Mouse (Mus musculus) stomach, embryonic 14.5 days (tissue): ENCODE data around the gene Slc16a2. TPM values are rescaled to one million over a fixed set of nuclear protein-coding genes. Genes with fewer than 3 reads are reported as not detected.

Experiments
- ATAC-seq: fragments of 200-750 bp; cut with Nextera tagmentation; 2 replicates; pipeline ENCODE4 v1.8.0; 2017; ENCODE audit warnings: low read depth, moderate TSS enrichment; ENCODE audit not compliant: insufficient number of reproducible peaks, insufficient read depth, low FRiP score
- H3K27ac ChIP-seq: fragments of 300-500 bp; sonication (generic); 2 replicates; pipeline ENCODE4 v1.5.1; 2014; ENCODE audit warnings: mild to moderate bottlenecking, low read length, moderate library complexity, mixed read lengths
- H3K27me3 ChIP-seq: fragments of 300-500 bp; sonication (generic); 2 replicates; pipeline ENCODE4 v1.6.1; 2014; ENCODE audit warnings: low read length, control low read depth, mixed read lengths; ENCODE audit not compliant: control insufficient read depth, insufficient read depth
- H3K36me3 ChIP-seq: fragments of 300-500 bp; sonication (generic); 2 replicates; pipeline ENCODE4 v1.6.1; 2014; ENCODE audit warnings: mild to moderate bottlenecking, control low read depth, low read length, moderate library complexity, mixed read lengths; ENCODE audit not compliant: control insufficient read depth, insufficient read depth
- H3K4me1 ChIP-seq: fragments of 300-500 bp; sonication (generic); 2 replicates; pipeline ENCODE4 v1.6.1; 2014; ENCODE audit warnings: low read length, control low read depth, mixed read lengths; ENCODE audit not compliant: control insufficient read depth, insufficient read depth
- H3K4me2 ChIP-seq: fragments of 300-500 bp; sonication (generic); replicated peaks from 2 replicates; pipeline ENCODE4 v1.6.1; 2014; ENCODE audit warnings: low read depth, low read length, control low read depth
- H3K4me3 ChIP-seq: fragments of 300-500 bp; sonication (generic); 2 replicates; pipeline ENCODE4 v1.5.1; 2014; ENCODE audit warnings: low read depth, low read length, control low read depth
- H3K9ac ChIP-seq: fragments of 300-500 bp; sonication (generic); replicated peaks from 2 replicates; pipeline ENCODE4 v1.6.1; 2014; ENCODE audit warnings: low read depth, mild to moderate bottlenecking, control low read depth, low read length, moderate library complexity, mixed read lengths
- H3K9me3 ChIP-seq: fragments of 300-500 bp; sonication (generic); 2 replicates; pipeline ENCODE4 v1.6.1; 2016; ENCODE audit warnings: low read depth, low read length, control low read depth; ENCODE audit not compliant: control insufficient read depth
- WGBS: fragments of 180-500 bp; shearing (Covaris S2); extraction: QIAGEN DNeasy Blood & Tissue Kit; methylation state at CpG from one replicate; pipeline ENCODE4 v1.1.7; 2014; 5-methylcytosine and 5-hydroxymethylcytosine counted together
- polyA plus RNA-seq: library from polyadenylated mRNA; unstranded; fragments of >200 nt; fragmentation: Nextera tagmentation; extraction: Ambion mirVana; gene quantifications from 2 replicates; pipeline ENCODE4 v1.2.1, GENCODE M21; 2014

The Slc16a2 gene
- polyA plus RNA-seq, 1 experiment from 2014 or later, result 10.0 TPM

DNA sequence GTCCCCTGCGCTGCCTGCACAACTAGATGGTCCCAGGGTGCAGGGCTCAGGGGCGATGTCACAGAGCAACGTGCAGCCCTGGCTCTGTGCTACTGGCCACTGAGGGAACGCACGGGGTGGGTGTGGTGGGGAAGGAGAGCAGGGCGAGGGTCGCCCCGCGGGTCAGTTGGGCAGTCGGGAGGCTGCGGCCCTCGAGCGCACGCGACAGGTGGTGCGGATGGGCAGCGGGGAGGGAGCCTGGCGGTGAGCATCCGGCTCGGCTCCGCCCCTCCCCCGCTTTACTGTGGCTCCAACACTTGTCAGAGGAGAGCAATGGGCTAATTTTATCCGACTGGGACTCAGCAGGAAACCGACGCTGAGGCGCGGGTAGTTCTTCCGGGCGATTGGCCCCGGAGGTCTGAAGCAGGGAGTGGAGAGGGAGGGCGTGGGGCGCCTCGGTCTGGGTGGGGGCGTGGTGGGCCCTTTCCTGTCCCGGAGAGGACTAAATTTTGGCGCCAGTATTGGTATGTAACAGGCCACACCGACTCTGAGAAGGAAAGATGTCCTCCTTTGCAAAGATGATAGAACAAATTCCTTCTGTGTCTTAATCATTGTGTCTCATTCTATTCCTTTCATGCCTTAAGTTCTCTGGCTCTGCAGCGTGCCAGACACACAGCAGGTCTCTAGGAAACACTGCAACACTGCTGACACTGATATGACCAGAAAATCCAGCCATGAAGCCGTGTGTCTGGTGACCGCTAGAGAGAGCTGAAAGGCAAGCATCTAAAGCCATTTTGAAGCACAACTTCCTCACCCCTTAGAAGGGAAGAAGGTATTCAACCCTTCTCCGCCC is 126.4 kb downstream of the Slc16a2 start:
- peak; percentile 62 for ATAC-seq
- Histone ChIP-seq H3K36me3 (no peaks in the 10 kb centered on the region), H3K4me1 (no peaks in the 10 kb centered on the region), H3K4me2 (peak overlapping the region; percentile 67), H3K4me3 (peak overlapping the region; percentile 35), H3K9me3 (no peaks in the 10 kb centered on the region), H3K27me3 (0 out of 2 replicates have a peak, but pooled peaks cover 2% of the 10 kb centered on the region), H3K27ac (peak overlapping the region; percentile 6; the same call in 1 of the 2 replicates), H3K9ac (no peak overlapping the region)
- 3% methylated on average over 27 of the region's 41 CpGs for WGBS

DNA sequence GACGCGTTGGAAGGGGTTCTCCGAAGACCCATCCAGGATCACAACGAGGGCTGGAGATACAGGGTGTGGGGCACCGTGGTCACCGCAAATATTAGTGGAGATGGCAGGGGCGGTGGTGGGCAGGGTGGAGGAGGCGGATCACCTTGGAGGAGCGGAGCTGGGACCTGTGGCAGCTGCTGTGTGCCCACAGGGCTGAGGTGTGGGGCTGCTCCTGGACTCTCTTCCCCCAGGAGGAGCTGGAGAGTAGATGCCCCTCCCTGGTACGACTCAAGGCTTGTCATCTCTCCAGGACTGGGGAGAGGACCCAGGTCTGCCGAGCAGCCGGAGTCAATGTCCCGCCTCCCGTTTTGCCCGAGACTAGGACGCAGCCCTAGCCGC is 127.0 kb downstream of the Slc16a2 start:
- H3K4me3 ChIP-seq, result peak overlapping the region; percentile 35
- H3K4me1 ChIP-seq, result no peaks in the 10 kb centered on the region
- H3K27ac ChIP-seq, result no peak overlapping the region
- peak overlapping the region; percentile 67 for H3K4me2 ChIP-seq
- H3K36me3 ChIP-seq, result no peaks in the 10 kb centered on the region
- ATAC-seq, result peak; percentile 42; the same call in 1 of the 2 replicates
- H3K9me3 ChIP-seq, result no peaks in the 10 kb centered on the region
- WGBS, result 12% methylated on average over 15 of the region's 17 CpGs
- 0 out of 2 replicates have a peak, but pooled peaks cover 2% of the 10 kb centered on the region for H3K27me3 ChIP-seq
- H3K9ac ChIP-seq, result no peak overlapping the region

DNA sequence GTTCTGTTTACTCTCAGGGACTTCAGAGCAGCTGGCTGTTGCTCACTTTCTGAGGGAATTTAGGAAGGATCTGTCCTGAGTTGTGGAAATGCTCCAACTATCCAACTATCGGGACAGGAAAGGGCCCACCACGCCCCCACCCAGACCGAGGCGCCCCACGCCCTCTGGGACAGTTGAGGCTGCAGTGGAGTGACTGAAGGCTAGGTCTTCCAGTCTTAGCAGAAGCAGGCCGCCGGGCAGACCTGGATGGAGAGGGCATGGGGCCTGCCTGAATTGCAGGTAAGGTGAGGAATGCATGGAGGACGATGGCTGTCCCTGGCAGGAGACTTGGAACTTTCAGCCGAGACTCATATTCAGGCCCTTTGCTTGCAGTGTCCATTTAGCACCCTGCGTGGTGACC is 127.4 kb downstream of the Slc16a2 start:
- 30% methylated on average over 10 of the region's 10 CpGs for WGBS
- H3K27me3 ChIP-seq, result 0 out of 2 replicates have a peak, but pooled peaks cover 2% of the 10 kb centered on the region
- no peaks in the 10 kb centered on the region for H3K36me3 ChIP-seq
- no peaks in the 10 kb centered on the region for H3K4me1 ChIP-seq
- H3K4me2 ChIP-seq, result peak overlapping the region; percentile 67; the same call in 1 of the 2 replicates
- no peak for ATAC-seq
- peak overlapping the region; percentile 35; the same call in 1 of the 2 replicates for H3K4me3 ChIP-seq
- no peaks in the 10 kb centered on the region for H3K9me3 ChIP-seq
- H3K27ac ChIP-seq, result no peak overlapping the region
- no peak overlapping the region for H3K9ac ChIP-seq

DNA sequence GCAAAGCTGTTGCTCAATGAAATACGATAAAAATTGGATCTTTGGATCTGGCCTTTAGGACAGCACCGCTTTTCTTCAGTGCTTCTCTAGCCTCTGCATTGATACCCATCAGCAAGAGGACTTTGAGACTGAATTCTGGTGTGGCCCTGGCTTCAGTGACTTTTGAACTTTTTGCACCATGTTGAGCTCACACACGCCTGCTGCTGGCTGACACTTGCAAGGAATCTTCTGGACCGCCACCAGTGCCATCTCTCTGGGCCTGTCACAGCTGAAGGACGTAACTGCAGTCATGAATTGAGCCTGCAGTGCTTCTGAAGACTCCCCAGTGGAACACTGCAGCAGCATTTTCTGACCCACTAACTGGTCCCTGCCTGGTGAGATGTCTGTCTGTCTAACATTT is 128.9 kb downstream of the Slc16a2 start:
- no peak for ATAC-seq
- WGBS, result 89% methylated on average over 5 of the region's 5 CpGs

DNA sequence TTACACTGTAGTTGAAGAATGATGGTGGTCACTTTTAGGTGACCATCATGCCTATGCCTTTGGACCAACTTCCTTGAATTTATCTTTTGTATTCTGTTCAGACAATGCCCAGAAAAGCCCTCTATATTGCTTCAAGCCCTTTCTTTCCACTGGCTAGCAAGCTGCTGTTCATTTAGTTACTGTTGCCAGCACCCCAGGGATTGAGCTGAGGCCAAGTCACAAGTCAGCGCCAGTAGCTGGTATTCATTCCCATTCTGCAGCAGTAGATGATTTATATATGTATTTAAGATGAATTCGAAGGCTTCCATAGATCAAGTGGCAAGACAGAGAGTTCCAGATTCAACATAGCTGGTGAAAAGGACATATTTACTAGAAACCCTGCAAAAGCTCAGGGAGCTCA is 133.2 kb downstream of the Slc16a2 start:
- Histone ChIP-seq H3K4me2 (no peak overlapping the region), H3K9ac (no peak overlapping the region), H3K36me3 (no peaks in the 10 kb centered on the region), H3K4me1 (no peaks in the 10 kb centered on the region), H3K27ac (no peak overlapping the region), H3K27me3 (0 out of 2 replicates have a peak, but pooled peaks cover 3% of the 10 kb centered on the region), H3K9me3 (no peaks in the 10 kb centered on the region), H3K4me3 (no peak overlapping the region)
- WGBS, result 83% methylated on average over 2 of the region's 2 CpGs
- no peak for ATAC-seq

More for the DNA sequence above, 128.9 kb downstream of the Slc16a2 start:
- no peak overlapping the region for H3K27ac ChIP-seq
- H3K9me3 ChIP-seq, result no peaks in the 10 kb centered on the region
- 0 out of 2 replicates have a peak, but pooled peaks cover 3% of the 10 kb centered on the region for H3K27me3 ChIP-seq
- H3K4me2 ChIP-seq, result no peak overlapping the region
- no peak overlapping the region for H3K9ac ChIP-seq
- H3K36me3 ChIP-seq, result no peaks in the 10 kb centered on the region
- H3K4me3 ChIP-seq, result no peak overlapping the region
- H3K4me1 ChIP-seq, result no peaks in the 10 kb centered on the region

DNA sequence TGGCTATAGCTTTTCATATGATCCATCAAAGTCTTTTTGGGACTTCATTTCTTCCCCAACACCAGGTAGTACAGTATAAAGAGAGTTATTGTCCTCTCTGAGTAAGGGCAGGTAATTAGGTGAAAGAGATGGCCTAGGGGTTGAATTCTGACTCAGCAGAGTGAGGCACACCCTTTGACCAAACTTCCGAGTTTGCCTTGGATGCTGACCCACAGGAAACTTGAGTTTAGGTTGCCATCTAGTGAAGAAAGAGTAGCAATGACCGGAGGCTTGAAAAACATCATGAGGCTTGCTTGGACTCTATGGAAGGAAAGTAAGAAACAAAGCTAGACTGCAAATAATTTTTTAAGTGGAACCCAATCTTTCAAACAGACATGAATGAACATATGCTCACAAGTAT is 147.1 kb downstream of the Slc16a2 start:
- H3K9ac ChIP-seq, result no peak overlapping the region
- H3K27me3 ChIP-seq, result no peaks in the 10 kb centered on the region
- no peaks in the 10 kb centered on the region for H3K36me3 ChIP-seq
- H3K4me1 ChIP-seq, result no peaks in the 10 kb centered on the region
- no peak overlapping the region for H3K4me2 ChIP-seq
- no peaks in the 10 kb centered on the region for H3K9me3 ChIP-seq
- no peak for ATAC-seq
- 28% methylated on average over 2 of the region's 2 CpGs for WGBS
- H3K27ac ChIP-seq, result no peak overlapping the region
- no peak overlapping the region for H3K4me3 ChIP-seq

DNA sequence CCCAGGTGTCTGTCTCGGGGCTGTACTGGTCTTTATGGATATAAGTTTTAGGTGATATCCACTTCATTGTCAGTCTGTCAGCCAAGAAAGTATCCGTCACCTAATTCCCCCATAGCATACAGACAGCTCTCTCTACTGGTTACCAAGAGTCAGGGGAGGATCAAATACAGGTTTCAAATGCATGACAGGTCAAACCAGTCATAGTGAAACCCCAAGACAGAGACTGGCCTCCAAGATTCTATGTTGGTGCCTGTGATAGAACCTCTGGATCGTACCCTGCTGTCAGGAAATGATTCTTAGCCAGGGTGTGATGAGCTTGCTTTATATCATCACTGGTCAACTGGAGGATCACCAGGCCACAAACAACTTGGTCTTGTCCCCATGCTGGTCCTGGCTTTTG is 148.0 kb downstream of the Slc16a2 start:
- H3K27me3 ChIP-seq, result no peaks in the 10 kb centered on the region
- no peaks in the 10 kb centered on the region for H3K9me3 ChIP-seq
- H3K36me3 ChIP-seq, result no peaks in the 10 kb centered on the region
- ATAC-seq, result no peak
- H3K4me1 ChIP-seq, result no peaks in the 10 kb centered on the region
- WGBS, result 77% methylated on average over 3 of the region's 3 CpGs
- no peak overlapping the region for H3K4me2 ChIP-seq
- H3K27ac ChIP-seq, result no peak overlapping the region
- no peak overlapping the region for H3K4me3 ChIP-seq
- no peak overlapping the region for H3K9ac ChIP-seq

DNA sequence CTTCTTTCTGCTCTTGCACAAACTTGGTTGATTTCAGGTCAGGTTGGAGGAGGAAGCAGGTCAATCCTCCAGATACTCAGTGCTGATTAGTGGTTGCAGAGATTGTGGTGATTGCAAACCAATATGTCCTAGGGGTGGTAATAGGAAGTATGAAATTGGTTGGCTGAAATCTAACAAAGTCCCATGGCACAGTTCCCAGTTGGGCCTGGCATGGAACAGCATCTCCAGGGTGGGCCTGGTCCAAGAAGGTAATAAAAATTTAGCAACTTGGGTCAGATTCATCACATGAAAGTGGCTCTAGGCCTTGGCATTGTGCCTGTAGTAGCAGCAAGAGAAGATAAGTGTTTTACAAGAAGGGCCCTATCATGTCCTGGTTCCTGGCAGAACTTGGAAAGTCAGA is 151.5 kb downstream of the Slc16a2 start:
- Histone ChIP-seq H3K9ac (no peak overlapping the region), H3K4me2 (no peak overlapping the region), H3K36me3 (no peaks in the 10 kb centered on the region), H3K27ac (no peak overlapping the region), H3K27me3 (no peaks in the 10 kb centered on the region), H3K9me3 (no peaks in the 10 kb centered on the region), H3K4me1 (no peaks in the 10 kb centered on the region), H3K4me3 (no peak overlapping the region)
- ATAC-seq, result no peak
